Mouse (Mus musculus) thymus, postnatal 10 days (tissue): ENCODE data around the gene Mnt.

Experiments
- DNase-seq, 2 experiments: peaks; one replicate each; pipeline ENCODE4 v3.0.0; 2021; ENCODE audit warnings: low spot score in 2 of 2

Mnt gene

GRCm38 (mm10) chr11:74831606-74832451 is 1.1 kb downstream of the Mnt start:
- DNase-seq, result peak; percentile 95

DNA sequence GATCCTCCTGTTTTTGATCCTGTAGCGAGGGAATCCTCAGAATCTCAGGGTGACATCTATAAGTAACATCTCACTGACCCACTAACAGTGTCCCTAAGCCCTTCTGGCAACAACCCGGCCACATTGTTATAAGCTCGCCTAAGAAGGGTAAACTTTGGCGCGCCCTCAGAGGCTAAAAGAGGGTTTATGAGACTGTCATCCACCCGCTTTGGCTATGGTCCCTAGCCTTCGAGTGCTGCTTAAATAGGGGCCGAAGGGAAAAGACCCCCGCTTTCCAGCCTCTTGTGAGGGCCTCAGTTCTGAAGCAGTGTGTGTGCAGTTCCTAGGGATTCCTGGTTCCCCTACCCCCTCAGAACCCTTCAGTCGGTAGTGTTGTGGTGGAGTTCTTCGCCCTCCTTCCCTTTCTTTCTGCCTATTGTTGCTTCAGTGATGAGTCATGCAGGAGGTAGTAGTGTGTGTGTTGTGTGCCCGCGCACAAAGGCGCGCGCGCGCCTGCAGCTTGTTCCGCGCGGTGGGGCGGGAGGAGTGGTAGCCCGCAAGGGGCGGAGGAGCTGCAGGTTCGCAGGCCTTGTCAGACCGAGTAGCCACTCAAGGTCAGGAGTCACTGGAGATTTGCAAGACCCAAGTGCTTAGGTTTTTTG is 1.9 kb downstream of the Mnt start:
- peak; percentile 60 to 68 for DNase-seq

GRCm38 (mm10) chr11:74833536-74834358 is 3.0 kb downstream of the Mnt start:
- DNase-seq, result no peak

DNA sequence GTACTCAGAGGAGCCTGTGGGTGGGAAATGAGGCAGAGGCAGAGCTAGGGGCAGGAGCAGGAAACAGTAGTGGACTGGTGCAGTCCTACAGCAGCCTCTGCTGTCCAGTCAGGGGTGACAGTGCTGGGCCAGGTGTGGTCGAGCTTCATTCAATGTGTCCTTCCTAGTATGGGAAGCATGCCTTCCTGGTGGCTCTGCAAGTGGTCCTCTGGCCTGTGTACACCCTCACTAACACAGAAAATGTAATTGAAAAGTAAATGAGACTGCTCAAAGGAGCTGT is 3.6 kb downstream of the Mnt start:
- DNase-seq, result no peak

GRCm38 (mm10) chr11:74834650-74835277 is 4.0 kb downstream of the Mnt start:
- DNase-seq, result no peak

DNA sequence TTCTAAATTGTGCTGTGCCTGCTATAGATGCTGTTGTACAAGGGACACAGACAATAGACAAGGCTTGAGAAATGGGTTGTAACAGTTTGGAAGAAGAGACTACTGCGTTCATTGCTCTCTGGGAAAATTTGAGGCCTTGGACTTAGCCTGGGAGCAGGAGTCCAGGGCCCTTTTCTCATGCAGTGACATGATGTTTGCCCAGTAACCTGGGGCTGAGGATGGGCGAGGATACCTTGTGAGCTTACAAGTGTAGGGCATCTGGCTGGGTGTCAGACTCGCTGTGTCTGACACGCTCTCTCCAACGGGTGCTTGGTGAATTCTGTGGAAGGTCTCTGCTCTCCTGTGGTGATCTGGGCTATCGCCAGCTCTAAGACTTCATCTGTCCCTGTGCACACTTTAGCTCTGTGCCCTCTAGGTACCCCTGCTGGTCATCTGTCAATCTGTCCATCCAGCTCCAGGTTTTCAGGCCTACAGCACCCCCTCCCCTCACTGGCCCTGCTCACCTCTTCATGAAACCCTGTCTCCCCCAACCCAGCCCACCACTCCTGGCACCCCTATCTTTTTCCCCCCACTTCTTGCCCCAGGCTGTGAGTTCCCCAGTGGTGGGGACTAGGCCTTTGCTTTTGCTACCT is 5.0 kb downstream of the Mnt start:
- DNase-seq, result no peak

DNA sequence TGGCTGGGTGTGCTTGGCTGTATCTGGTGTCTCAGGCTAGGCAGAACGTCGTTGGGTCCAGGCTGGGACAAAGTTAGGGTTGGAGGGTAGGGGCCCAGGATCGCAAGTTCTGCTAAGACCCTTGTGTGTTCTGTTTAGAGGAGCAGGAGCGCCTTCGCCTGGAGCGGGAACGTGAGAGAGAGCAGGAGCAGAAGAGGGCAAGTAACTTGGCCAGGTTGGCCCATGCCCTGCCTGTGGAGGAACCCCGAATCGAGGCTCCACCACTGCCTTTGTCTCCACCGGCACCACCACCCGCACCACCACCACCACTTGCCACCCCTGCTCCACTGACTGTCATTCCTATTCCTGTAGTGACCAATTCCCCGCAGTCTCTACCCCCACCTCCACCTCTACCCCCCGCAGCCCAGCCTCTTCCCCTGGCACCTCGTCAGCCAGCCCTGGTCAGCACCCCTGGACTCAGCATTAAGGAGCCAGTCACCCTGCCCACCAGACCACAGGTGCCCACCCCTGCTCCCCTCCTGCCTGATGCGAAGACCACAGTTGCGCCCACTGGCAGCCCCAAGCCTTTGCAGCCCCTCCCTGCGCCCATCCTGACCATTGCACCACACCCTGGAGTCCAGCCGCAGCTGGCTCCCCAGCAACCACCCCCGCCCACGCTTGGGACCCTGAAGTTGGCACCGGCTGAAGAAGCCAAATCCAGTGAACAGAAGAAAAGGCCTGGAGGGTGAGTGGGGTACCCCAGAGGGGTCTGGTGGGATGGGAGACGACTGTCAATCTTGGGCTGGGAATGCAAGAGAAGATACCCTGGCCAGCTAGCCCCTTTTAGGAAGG is 5.7 kb downstream of the Mnt start:
- DNase-seq, result peak in 1 of 2 experiments; percentile 17

DNA sequence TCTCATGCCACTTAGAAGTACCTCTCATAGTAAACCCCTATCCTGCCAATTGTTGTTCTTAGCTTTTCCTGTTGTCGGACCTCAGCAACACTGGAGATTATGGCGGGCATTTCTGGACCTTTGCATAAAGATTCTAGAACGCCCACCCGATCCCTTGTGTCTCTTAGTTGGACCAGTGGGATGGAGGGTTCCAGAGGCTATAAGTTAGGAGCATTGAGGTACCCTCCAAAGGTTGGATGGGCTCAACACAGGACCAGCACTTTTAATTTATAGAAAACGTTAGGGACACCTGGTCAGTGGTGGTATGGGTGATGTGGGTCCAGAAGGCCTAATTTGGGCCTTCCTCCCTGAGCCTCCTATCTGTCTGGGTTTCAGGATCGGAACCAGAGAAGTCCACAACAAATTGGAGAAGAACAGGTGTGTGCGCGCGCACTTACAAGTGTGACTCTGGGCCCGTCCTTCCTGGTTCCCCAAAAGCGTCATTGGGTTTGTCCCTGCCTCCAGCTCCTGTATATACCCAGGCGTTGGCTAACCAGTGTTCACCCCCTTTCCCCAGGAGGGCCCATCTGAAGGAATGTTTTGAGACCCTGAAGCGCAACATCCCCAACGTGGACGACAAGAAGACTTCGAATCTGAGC is 6.5 kb downstream of the Mnt start:
- DNase-seq, result no peak

DNA sequence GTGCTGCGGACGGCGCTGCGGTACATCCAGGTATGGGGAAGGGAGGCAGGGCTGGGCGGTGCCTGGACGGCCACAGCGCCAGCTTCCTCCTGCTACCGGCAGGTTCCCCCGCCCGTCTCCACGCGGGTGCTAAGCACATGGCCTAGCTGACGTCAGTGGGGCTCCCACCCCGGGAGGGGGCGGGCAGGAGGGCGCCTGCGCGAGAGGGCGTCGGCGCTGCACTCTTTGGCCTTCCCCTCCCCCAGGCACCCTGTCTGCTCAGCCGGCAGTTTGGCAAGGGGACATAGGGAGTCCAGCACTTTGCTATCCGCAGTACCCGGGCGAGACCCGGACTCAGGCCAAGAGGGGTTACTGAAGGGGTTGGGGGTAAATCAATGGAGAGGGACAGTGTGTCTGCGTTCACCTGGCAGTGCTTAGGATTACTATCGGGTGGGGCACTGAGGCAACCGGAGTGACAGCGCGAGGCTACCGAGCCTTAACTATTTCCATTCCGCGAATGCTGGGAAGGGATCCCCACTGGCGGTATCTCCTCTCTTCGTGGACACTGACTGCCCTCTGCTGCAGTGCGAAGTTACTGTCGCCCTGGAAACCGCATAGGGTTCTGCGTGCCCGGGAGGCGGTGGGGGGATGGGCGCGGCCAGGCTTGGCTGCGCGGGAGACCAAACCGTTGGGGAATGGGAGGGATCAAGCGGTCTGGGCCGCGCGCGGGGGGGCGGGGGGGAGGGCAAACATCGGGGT is 7.1 kb downstream of the Mnt start:
- peak; percentile 94 to 95 for DNase-seq

DNA sequence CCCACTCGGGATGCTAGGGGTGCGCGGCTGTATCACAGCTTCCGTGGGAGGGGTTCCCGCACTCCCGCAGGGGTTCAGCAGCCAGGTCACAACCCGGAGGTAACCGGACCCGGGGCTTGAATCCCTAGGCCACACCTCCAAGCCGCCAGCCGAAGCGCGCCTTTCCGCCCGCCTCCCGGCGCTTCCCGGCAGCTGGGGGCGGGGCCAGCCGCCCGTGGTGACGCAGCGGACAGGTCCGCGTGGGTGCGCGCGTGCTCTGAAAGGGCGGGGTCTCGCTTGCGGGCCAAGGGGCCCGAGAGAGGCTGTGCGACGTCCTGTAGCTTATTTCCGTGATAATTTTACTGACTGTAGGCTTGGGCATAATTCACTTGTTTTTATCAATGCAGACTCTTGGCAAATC is 7.7 kb downstream of the Mnt start:
- peak; percentile 90 to 92 for DNase-seq

- DNase-seq, result peak; percentile 37 to 49
Observed at GRCm38 (mm10) chr11:74838971-74839370, 8.3 kb downstream of the Mnt start.

GRCm38 (mm10) chr11:74839860-74840715 is 9.4 kb downstream of the Mnt start:
- no peak for DNase-seq

DNA sequence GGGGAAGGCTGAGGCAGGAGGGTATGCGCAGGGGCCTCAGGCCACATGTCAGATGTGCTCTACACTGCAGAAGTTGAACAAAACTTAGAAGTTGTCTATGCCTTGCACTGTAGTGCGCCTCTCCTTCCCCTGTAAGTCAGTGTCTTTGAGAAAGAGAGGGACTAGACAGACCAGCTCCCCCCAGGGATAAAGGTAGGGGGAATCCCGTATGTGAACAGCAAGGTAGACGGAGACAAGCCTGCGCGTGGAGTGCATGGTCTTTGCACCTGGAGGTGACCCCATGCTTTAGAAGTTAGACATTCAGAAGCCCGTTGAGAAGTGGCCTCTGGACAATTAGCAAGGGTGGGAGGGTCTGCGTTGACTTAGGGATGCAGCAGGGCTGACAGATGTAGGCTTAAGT is 10.0 kb downstream of the Mnt start:
- DNase-seq, result no peak

- no peak for DNase-seq
Observed at GRCm38 (mm10) chr11:74841366-74841765, 10.6 kb downstream of the Mnt start.

DNA sequence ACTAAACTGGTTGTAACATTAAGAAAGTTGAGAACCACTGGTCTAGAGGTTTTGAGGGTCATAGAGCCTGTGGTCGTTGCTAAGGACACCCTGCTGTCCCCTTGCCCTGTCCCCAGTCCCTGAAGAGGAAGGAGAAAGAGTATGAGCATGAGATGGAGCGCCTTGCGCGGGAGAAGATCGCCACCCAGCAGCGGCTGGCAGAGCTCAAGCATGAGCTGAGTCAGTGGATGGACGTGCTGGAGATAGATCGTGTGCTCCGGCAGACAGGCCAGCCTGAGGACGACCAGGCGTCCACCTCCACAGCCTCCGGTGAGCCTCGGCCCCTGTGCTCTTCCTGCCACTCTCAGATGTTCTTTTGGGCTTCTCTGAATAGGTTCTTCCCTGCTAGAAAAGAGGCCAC is 11.3 kb downstream of the Mnt start:
- DNase-seq, result no peak

GRCm38 (mm10) chr11:74842656-74843434 is 12.1 kb downstream of the Mnt start:
- no peak for DNase-seq

- no peak for DNase-seq
Observed at GRCm38 (mm10) chr11:74843435-74843714, 12.7 kb downstream of the Mnt start.

DNA sequence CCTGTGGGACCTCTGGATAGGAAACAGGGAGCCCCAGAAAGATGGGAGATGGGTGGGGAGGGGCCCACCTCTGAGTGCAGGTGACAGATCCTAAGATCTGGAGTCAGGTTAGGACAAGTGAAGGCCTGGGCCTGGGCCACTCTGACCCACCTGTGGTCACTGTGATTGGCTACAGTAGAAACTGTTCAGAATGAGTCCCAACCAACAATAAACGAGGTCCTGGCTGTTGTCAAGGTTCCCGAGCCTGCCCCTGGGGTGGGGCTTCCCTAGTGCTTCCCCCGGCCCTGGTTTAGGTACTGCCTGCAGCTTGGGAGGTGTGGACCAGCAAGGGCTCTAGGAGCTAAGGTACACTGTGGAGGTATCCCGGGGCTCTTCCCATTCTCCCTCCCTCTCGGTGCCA is 13.0 kb downstream of the Mnt start:
- DNase-seq, result no peak
